Mouse (Mus musculus): ENCODE data around the gene Dner. TPM values are rescaled to one million over a fixed set of nuclear protein-coding genes. Genes with fewer than 3 reads are reported as not detected.
"Not testable (repeated sequence)": the region's sequence is repeated elsewhere in the genome, so short reads cannot be mapped to it uniquely, and the experiment has no call there.

Dner gene
- total RNA-seq, 2 experiments from 2014 or later, result not detected

DNA sequence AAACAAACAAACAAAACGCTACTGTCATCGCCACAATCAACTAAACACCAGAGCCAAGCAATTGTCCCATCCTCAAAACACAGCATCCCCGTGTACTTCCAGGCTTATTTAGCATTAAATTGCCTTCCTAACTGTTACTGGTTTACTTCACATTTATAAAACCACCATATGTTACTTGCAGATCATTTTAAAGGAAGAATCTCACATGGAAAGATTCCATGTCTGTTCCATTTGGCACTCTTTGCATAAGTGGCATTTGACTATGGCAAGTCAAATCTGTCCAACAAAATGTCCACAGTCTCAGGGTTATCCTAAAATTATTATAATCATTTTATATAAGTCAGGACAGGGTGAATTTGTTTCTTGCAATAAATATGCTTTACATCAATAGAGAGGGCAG lies 299.2 kb downstream of the Dner start:
- no peak for DNase-seq

DNA sequence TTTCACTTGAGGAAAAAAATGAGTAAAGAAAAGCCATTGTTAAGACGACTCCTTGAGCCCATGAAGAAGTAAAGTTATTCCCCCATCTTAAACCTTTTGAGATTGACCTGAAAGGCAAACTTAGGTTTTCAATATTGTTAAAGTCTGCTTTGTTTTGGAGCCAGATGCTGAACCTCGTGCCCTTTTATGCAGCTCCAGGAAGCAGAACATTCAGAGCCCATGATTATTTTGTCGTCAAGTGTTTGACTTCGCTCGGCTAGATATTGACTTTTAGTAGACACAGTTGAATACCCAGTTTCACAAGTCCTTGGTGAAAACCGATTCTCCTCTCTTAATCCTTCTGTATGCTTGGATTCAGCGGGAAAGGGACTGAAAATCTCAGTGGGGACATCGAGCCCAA lies 300.1 kb downstream of the Dner start:
- DNase-seq, result no peak

DNA sequence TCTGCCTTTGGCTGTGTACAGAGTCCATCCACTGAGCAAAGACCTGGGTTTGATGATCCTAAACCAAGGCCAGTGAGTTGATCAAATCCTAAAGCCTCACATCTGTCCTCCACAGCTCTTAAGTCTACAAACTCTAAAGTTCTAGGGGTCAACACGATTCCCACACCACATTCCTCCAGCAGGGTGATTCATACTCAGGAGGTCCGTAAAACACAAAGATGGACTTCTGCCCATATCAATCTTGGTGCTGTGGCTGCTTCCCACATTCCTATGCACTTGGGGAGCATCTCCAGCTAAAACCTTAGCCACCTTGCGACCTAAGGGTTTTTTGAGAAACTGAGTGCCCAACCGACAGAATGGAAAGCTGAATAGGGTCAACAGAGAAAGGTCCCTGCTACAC lies 305.1 kb downstream of the Dner start:
- no peak for DNase-seq

DNA sequence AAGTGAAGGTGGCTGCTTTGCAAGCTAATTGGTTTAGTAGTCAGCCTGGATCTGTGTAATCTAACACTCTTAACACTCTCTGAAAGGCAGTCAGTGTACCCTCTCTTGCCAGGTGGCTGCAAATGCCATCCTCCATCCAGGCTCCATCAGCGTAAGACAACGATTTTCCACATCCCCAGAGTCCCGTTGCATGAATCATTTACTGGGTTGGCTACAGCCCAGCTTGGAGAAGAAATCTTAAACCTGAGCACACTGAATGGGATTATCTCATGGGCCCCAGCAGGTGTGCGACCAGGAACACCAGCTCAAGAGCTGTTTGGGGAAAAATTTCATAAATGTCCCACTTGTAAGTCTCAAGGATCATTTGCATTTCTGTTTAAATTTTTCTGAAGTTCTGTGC lies 308.4 kb downstream of the Dner start:
- no peak for DNase-seq

DNA sequence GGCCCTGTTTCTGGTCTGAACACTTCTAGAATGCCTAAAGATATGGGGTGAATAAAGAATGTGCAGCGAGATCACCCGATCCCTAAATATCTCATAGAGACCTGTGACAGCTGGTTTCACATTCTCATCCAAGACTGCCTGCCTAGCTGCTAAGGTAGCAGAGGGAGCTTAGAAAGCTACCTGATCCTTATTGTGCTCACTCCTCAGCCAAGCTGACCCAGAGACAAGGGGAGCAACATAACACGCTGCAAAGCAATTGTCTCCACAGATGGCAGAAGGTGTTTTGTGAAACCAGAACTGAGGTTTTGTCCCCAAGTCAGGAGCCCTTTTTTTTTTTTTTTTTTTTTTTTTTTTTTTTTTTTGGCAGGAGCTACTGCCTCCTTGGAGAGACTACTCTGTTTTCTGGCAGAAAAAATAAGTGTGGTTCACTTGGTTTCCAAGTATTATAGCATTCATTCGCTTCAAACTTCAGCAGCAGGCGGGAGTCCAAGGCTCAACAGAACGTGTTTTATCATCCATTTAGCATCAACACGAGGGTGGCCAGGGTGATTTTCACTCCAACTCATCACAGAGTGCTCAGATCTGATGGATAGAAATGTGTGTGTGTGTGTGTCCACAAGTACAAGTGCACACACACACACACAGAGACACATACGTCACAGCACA lies 309.4 kb downstream of the Dner start:
- no peak for DNase-seq

DNA sequence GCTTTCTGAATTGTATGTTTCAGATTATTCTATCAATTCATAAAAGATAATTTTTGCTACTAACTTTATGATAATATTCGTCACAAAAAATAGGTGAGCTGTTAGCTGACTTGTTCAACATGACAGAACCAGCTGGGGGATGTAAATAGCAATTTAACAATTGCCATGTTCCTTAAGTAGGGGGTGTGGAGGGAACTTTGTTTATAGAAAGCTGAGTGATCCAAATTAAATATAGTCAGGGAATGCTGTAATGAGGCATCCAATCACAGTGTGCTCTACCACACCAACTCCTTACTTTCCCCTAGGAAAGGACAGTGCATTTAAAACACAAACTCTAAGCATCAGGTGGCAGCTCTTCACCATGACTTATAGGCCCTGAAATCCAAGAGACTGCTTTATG lies 313.3 kb downstream of the Dner start:
- no peak for DNase-seq

DNA sequence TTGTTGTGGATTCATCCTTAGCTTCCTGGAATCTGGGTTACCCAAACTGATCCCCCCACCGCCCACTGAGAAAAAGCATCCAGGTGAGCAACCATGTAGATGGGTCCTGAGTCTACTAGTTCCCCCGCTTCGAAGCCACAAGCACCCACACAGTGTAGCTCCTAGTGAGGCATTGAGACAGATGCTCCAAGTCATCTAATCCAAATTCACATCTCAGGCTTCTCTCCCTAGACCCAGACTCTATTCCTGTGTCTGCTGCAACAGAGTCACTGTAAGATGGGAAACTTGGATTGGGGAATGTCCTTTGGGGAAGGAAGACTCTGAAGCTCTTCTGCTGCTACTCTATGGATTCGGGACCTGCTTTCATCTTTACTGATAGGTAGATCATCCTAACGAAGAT lies 314.0 kb downstream of the Dner start:
- DNase-seq, result no peak

DNA sequence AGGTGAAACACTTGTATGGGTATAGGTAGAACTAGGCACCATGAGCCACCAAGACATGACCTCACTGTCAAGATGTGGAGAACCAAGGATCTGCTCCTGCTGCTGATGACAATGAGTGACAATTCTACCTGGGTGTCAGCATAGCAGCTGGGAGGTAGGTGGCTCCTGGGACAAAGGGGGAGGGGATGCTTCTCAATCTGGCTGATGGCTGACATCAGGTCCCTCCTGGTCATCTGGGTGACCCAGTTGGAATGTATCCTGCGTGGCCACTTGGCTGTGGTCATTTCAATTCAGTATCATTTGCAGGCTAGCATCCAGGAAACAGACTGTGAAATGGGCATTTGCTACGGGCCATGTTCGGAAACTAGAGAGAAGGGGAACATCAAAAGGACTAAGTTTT lies 315.1 kb downstream of the Dner start:
- no peak for DNase-seq

DNA sequence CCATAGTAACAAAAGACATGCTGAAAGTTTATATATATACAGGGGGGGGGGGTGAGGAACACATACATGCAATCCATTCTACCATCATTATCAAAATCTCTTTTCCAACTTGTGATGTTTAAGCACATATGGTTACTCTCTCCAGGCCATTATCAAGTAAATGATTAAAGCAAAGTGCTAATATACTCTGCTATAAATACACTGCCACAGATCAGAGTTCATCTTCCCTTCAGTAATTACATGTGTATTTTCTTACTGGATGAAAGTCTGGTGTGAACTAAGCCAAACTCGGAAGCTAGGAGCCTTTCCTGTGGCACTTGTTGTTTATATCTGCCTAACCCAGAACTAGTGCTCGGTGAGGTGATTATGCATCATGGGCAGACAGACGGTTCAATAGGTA lies 328.3 kb downstream of the Dner start:
- DNase-seq, result no peak

DNA sequence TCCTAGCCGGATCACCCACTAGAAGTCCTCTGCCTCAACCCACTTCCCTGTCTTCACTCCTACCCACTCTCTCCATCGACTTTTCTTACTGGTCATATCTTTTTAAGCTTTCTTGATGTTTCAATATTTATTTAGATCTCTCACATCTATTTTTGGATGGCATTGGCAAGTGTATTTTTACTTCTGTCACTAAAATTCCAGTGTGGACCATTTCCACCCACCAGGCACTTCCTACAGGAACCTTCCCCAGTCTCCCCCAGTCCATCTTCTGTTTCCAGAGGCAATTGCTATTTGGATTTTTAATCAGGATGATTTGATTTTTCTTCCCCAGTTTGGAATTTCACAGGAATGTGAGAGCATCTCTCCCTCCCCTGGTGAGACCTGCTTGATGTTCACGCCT lies 329.5 kb downstream of the Dner start:
- DNase-seq, result no peak

DNA sequence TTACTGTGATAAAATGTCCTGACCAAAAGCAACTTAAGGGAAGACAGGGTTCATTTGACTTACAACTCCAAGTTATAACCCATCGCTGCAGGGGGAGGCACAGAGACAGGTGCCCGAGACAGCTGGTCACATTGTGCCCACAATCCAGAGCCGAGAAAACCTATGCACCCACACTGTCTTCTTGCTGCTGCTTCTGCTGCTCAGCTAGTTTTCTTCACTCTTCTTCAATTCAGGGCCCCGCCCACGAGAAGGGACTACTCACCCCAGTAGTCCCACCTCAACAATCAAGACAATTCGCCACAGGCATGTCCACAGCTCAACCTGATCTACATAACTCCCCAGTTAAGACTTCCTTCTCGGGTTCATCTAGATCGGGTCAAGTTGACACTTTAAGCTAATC lies 332.1 kb downstream of the Dner start, which contains the start of gene Pid1:
Gene Pid1, minus strand, starts transcription at position 214 of the 400 bp plus-strand sequence.
- DNase-seq, result no peak

DNA sequence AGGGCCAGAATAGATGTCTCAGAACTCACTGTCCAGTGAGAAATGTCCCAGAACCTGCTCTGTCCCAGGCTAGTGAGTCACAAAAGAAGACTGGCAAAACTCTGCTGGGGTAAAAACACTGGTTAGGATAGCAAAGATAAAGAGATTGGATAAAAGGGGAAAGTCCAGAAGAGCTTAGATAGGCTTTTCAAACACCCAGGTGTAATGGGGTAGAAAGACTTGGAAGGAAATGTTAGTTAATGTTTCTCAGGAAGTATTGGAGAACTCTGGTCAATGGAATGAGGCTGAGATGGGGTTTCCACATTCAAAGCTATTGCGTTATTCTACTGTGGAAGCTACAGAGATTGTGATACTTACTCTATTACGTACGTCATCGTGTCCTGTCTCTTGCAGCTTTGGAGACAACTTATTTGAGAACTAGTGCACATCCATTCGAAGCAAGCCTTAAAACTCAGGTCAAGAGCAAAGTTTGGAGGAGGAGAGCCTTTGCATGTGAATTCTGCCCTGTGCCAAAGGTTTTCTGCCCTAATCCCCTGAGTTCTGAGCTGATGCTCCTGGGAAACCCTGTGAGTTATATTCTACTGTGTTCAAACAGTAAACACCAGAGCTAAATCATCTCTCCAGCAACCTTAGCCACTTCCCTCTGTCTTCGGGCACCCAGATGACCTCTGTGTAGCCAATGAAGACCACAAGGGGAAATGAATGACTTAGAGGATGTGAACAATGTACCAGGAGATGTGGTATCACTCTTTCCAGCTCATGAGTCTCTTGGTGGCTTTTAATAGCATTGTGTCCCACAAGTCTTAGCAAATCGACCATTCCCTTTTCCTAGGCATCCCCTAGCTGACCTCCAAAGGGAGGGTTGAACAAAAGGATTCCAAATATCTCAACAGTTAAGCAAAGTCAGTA lies 333.1 kb downstream of the Dner start:
- no peak for DNase-seq

DNA sequence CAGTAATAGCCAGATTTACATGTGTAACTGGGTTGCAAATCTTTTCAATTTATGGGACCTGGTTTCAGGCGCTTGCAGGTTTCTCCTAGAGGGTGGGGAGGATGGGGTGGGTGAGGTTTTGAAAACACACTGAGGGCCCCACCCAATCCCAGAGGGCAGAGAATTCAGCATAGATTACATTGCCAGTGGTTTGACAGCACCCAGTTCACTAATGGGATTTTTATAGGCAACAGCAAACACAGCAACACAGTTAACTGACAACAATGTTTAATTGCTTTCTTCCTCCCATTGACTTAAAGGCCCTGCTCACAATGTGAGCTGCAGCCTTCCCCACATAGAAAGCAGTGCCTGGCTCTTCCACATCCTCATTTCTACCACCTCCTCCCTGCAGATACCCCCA lies 333.8 kb downstream of the Dner start:
- no peak for DNase-seq

DNA sequence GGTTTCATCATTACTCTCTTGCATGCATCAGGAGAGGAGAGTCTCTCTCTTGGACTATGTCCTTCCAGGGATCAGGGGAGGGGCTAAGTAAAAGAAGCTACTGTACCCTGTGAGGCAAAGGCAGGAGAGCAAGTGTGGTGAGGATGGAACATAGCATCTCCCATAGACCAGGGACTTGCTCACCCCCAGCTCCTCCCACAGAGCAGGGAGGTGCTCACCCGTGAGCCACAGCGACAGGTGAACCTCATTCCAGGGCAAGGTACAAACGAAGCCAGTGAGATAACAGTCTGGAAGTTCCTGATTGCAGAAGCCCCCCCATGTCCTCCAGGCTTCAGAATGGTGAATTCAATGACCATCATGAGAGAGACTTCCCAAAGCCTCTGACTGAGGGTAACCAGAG lies 334.6 kb downstream of the Dner start:
- DNase-seq, result no peak

DNA sequence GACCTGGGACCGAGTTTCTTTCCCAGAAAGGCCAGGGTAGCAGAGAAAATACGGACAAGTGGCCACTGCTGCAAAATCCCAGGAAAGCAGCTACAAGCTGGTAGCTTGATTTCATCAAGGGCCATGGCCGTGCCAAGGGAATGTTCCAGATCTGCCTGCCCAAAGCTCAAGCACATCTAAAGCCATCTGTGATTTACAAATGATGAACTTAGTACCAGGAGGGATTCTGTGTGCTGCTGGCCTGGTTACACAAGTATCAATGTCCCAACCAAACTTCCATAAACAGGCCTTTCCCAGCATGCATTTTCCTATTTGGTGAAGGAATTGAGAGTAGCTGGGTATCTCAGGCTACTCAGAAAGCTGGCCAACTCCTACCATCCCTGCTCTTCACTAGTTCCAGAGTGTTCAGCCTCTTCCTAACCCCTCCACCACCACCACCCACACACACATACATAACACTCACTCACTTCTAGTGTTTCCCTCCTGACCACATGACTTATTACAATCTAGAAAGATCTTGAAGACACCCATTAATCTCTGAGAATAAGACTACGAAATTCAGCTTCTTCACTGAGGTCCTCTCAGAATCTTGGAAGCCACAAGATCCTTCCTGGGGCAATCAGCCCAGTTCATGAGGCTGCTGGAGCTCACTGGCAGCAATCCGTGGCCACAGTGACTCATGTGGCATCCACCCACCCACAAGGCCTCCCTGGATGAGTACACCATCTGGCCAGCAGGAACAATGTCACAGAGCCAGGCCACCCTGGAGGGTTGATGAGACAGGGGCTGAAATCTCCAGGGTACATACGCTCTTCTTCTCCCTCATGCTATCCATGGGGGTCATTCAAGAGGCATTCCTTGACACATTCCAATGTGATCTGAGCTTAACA lies 336.2 kb downstream of the Dner start:
- peak; percentile 54 to 82 for DNase-seq

DNA sequence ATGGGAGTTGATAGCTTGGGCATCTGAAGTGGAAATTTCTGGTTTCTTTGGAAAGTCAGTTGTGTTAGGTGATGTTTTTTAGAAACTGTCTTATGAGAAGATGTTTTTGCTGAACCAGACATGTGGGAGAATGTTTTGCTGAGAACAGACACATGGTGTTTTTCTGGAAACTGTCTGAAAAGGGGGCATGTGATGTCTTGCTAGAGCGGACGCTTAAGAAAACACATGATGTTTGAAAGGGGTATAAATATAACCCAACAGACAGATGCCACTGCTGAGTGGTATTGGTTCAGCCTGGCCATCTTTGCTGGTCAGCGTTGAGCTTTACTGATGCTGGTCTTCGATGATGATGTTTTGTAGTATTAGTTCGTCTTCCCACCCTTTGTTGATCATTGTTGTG lies 338.8 kb downstream of the Dner start:
- DNase-seq, result no peak

DNA sequence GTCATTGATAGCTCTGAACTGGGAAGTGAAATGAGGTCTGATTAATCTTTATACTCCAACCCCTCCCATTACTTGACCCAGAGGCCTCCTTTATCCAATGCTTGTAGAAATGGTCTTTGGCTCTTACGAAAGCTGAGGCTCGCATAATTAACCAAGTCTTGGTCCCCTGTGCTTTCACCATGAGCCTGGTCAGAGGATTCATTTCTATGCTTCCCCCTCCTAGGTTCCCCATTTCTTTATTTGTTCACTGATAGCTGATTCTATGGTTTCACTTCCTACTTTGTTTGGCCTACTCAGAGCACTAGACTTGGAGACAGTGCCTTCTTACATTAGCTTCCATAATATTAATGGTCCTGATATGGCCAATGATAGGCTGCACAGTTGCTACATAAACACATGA lies 345.8 kb downstream of the Dner start:
- peak in 1 of 2 experiments; percentile 42 for DNase-seq

DNA sequence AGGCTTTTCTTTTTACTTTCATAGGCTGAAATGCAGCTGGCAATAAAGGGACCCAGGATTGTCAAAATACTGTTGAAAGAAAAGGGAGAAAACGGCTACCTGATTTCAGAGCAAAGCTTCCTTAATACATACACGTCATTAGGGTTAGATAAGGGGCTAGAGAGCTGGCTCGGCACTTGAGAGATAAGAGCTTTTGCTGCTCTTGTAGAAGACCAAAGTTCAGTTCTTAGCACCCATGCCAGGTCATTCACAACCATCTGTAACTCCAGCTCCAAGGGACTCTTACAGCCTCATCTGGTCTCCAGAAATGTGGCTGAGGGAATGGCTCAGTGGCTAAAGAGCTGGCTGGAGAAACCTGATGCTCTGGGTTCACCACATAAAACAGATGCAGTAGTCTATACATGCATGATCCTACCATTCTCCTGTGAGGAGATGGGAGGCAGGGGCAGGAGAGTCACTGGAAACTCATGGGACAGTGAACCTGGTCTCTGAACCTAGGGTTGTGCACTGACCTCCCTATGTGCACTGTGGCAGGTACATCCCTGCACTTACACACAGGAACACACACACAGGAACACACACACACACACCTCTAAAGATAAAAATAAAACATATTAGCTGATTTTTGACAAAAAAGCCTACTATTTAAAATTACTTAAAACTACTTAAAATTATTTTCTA lies 348.1 kb downstream of the Dner start:
- DNase-seq, result no peak

DNA sequence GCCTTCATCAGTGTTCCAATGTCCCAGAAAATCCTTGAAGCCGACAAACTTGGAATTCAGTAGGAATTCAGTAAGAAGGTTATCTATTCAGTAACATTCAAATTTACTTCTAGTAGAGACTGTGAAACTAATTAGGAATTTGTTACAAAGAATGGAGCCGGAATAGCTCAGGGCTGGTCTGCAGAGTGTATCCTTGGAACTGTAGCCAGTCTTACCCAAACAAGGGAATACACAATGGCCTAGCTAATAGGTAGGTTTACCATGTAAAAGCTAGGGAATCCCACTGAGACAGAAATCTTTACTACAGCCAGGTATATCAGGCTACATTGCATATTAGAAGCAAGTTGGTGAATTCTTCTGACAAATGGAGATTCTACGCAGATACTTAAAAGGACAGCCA lies 363.2 kb downstream of the Dner start:
- DNase-seq, result not testable (repeated sequence)

DNA sequence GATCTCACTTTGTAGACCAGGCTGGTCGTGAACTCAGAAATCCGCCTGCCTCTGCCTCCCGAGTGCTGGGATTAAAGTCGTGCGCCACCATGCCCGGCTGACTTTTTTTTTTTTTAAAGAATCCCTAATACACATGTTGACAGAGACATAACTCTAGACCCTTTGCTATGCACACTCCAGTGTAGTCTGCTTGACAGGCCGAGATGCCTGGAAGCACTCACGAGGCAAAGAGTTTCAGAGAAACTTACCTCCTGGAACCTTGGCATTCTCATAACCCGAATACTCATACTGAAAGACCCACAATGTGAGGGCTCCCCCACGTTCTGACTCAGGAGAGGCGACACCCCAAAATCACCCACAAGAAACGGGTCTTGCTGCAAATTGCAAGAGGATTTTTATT lies 364.2 kb downstream of the Dner start:
- not testable (repeated sequence) for DNase-seq

DNA sequence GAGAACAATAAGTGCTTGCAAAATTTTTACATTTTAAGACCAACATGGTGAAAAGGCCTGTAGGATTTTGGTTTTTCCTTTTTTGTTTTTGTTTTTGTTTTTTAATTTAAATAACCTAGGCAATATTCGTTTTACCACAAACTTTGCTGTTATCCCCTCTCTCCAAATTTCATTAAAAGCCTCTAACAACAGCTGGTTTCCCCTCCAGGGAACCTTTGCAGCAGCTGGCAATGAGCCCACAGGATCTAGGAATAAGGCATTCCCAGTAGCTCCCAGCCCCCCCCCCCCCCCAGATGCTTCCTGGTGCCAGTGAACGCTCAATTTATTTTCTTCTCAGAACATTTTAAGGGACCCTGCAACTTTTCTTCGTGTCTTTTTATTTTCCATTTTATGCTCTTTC lies 370.7 kb downstream of the Dner start:
- DNase-seq, result no peak

DNA sequence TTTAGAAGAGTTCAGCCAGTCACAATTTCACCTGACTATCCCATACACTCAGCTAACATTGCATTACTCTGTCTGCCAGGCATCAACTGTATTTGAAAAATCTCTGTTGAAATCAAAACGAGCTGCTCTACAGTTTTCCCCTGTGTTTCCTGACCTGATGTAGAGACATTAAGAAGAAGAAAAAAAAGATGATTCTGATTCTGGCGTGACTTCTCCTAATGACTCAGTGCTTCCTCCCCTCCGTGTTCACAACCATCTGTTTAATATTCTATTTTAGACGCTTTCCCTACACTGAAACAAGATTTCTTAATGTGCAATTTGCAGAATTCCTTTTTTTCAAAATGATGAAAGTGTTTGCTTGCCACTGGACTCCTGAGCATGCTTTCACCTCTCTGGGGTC lies 374.7 kb downstream of the Dner start:
- peak in 1 of 2 experiments; percentile 42 for DNase-seq

All from heart, adult 18-20 months (tissue).